Mouse (Mus musculus): ENCODE data around the gene Tcp1. TPM values are rescaled to one million over a fixed set of nuclear protein-coding genes. Genes with fewer than 3 reads are reported as not detected.

Tcp1 gene
- polyA plus RNA-seq (2015; fragmentation: Nextera tagmentation; extraction: Ambion mirVana): 136 TPM in 2 replicates

- Histone ChIP-seq H3K36me3 (replicated peaks; ENCODE audit: insufficient read depth, low read length) (peaks cover 49% of the 10 kb centered on the region), H3K9me3 (ENCODE audit: low read length) (no peaks in the 10 kb centered on the region), H3K27me3 (ENCODE audit: insufficient read depth, low read length) (no peaks in the 10 kb centered on the region), H3K27ac (ENCODE audit: low read depth) (peak within 1 kb of the TSS; percentile 90), H3K4me2 (ENCODE audit: low read depth, low read length) (peak within 1 kb of the TSS; percentile 96), H3K9ac (replicated peaks) (peak within 1 kb of the TSS; percentile 95), H3K4me1 (ENCODE audit: insufficient read depth) (0 out of 2 replicates have a peak, but pooled peaks cover 4% of the 10 kb centered on the region), H3K4me3 (ENCODE audit: low read depth, low read length) (peak within 1 kb of the TSS; percentile 94)
- TF ChIP-seq CTCF (IDR thresholded peaks at IDR 0.05; ENCODE audit: low read depth): no peak
- TF ChIP-seq EP300 (IDR thresholded peaks at IDR 0.05; ENCODE audit: low read depth): no peak; the same call in 1 of the 2 replicates
- peak; percentile 9 for ATAC-seq
- under 1% methylated on average over 18 of the region's 18 CpGs for WGBS (ENCODE audit: insufficient replicate concordance)
- DNase-seq: peak; percentile 49
Observed at GRCm38 (mm10) chr17:12915488-12915880, at the start of gene Tcp1. Gene Tcp1, plus strand, starts transcription at chr17:12915701.

- no peak overlapping the region for H3K9ac ChIP-seq (replicated peaks)
- no peaks in the 10 kb centered on the region for H3K9me3 ChIP-seq (ENCODE audit: low read length)
- H3K4me1 ChIP-seq (ENCODE audit: insufficient read depth): no peaks in the 10 kb centered on the region
- no peak overlapping the region for H3K4me3 ChIP-seq (ENCODE audit: low read depth, low read length)
- H3K4me2 ChIP-seq (ENCODE audit: low read depth, low read length): no peak overlapping the region
- ATAC-seq: no peak
- 74% methylated on average over 10 of the region's 10 CpGs for WGBS (ENCODE audit: insufficient replicate concordance)
- H3K36me3 ChIP-seq (replicated peaks; ENCODE audit: insufficient read depth, low read length): no peaks in the 10 kb centered on the region
- no peak overlapping the region for H3K27ac ChIP-seq (ENCODE audit: low read depth)
- DNase-seq: no peak
- TF ChIP-seq CTCF (IDR thresholded peaks at IDR 0.05; ENCODE audit: low read depth) (no peak), EP300 (IDR thresholded peaks at IDR 0.05; ENCODE audit: low read depth) (no peak)
- 0 out of 2 replicates have a peak, but pooled peaks cover 6% of the 10 kb centered on the region for H3K27me3 ChIP-seq (ENCODE audit: insufficient read depth, low read length)
Observed at GRCm38 (mm10) chr17:12866853-12867252, 48.6 kb upstream of the Tcp1 start.

DNA sequence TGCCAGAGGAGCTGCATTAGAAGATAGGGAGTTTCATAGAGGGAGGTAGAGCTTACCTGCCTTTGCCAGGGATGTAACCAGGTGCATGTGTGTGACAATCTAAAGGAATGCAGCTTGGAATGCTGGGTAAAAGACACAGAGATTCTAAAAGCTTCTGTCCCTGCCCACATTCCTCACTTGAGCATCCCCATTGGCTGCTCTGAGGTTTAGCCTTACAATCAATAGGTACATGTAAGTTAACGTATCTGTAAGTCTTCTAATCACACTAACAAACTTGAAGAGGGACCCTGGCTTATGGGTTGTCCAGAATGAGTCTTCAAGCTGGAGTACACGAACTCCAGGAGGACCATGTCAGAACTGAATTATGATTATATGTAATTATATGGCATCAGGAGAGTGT lies 47.5 kb upstream of the Tcp1 start, which contains the start of gene Mas1:
Gene Mas1, minus strand, starts transcription at position 101 of the 400 bp plus-strand sequence.
- DNase-seq: no peak
- Histone ChIP-seq H3K36me3 (replicated peaks; ENCODE audit: insufficient read depth, low read length) (no peaks in the 10 kb centered on the region), H3K9me3 (ENCODE audit: low read length) (no peaks in the 10 kb centered on the region), H3K9ac (replicated peaks) (no peak within 1 kb of the TSS), H3K27me3 (ENCODE audit: insufficient read depth, low read length) (0 out of 2 replicates have a peak, but pooled peaks cover 13% of the 10 kb centered on the region), H3K27ac (ENCODE audit: low read depth) (no peak within 1 kb of the TSS), H3K4me1 (ENCODE audit: insufficient read depth) (no peaks in the 10 kb centered on the region), H3K4me2 (ENCODE audit: low read depth, low read length) (no peak within 1 kb of the TSS), H3K4me3 (ENCODE audit: low read depth, low read length) (no peak within 1 kb of the TSS)
- TF ChIP-seq CTCF (IDR thresholded peaks at IDR 0.05; ENCODE audit: low read depth) (no peak), EP300 (IDR thresholded peaks at IDR 0.05; ENCODE audit: low read depth) (no peak)
- no peak for ATAC-seq
- 46% methylated on average over 2 of the region's 2 CpGs for WGBS (ENCODE audit: insufficient replicate concordance)

GRCm38 (mm10) chr17:12868640-12869039 lies 46.9 kb upstream of the Tcp1 start:
- no peak overlapping the region for H3K4me2 ChIP-seq (ENCODE audit: low read depth, low read length)
- ATAC-seq (no peak), DNase-seq (no peak)
- TF ChIP-seq CTCF (IDR thresholded peaks at IDR 0.05; ENCODE audit: low read depth) (no peak), EP300 (IDR thresholded peaks at IDR 0.05; ENCODE audit: low read depth) (no peak)
- H3K36me3 ChIP-seq (replicated peaks; ENCODE audit: insufficient read depth, low read length): no peaks in the 10 kb centered on the region
- no peak overlapping the region for H3K4me3 ChIP-seq (ENCODE audit: low read depth, low read length)
- H3K9ac ChIP-seq (replicated peaks): no peak overlapping the region
- no peaks in the 10 kb centered on the region for H3K9me3 ChIP-seq (ENCODE audit: low read length)
- H3K27ac ChIP-seq (ENCODE audit: low read depth): no peak overlapping the region
- WGBS (ENCODE audit: insufficient replicate concordance): 18% methylated on average over 4 of the region's 4 CpGs
- H3K4me1 ChIP-seq (ENCODE audit: insufficient read depth): no peaks in the 10 kb centered on the region
- H3K27me3 ChIP-seq (ENCODE audit: insufficient read depth, low read length): 0 out of 2 replicates have a peak, but pooled peaks cover 13% of the 10 kb centered on the region

GRCm38 (mm10) chr17:12872275-12873028 lies 43.0 kb upstream of the Tcp1 start:
- Histone ChIP-seq H3K4me1 (ENCODE audit: insufficient read depth) (no peaks in the 10 kb centered on the region), H3K27ac (ENCODE audit: low read depth) (no peak overlapping the region), H3K27me3 (ENCODE audit: insufficient read depth, low read length) (0 out of 2 replicates have a peak, but pooled peaks cover 13% of the 10 kb centered on the region), H3K36me3 (replicated peaks; ENCODE audit: insufficient read depth, low read length) (no peaks in the 10 kb centered on the region), H3K4me3 (ENCODE audit: low read depth, low read length) (no peak overlapping the region), H3K4me2 (ENCODE audit: low read depth, low read length) (no peak overlapping the region), H3K9ac (replicated peaks) (no peak overlapping the region), H3K9me3 (ENCODE audit: low read length) (no peaks in the 10 kb centered on the region)
- TF ChIP-seq CTCF (IDR thresholded peaks at IDR 0.05; ENCODE audit: low read depth): no peak
- TF ChIP-seq EP300 (IDR thresholded peaks at IDR 0.05; ENCODE audit: low read depth): no peak
- ATAC-seq: no peak
- DNase-seq: no peak
- WGBS (ENCODE audit: insufficient replicate concordance): 56% methylated on average over 16 of the region's 16 CpGs

DNA sequence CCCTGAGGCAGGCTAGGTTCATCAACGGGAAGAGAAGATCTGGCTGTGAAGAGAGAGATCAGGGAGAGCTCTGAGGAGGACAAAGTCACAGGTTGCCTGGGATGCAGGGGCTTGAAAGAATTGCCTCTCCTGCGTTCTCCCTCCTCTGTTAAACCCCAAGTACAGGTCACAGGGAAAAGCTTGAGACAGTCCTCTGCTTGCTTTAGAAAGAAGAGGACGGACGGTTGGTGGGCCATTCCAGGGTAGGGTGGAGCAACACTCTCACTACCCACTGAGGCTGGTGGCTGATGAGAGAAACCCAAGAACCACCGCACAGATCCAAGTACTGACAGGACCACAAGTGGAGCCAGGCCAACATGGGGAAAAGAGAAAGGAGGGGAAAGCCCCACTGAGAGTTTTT lies 39.8 kb upstream of the Tcp1 start, which contains the start of gene Mrgprh:
Gene Mrgprh, plus strand, starts transcription at position 301 of the 400 bp plus-strand sequence.
- DNase-seq (no peak), ATAC-seq (no peak)
- Histone ChIP-seq H3K4me2 (ENCODE audit: low read depth, low read length) (no peak within 1 kb of the TSS), H3K4me3 (ENCODE audit: low read depth, low read length) (no peak within 1 kb of the TSS), H3K27ac (ENCODE audit: low read depth) (no peak within 1 kb of the TSS), H3K27me3 (ENCODE audit: insufficient read depth, low read length) (peaks cover 18% of the 10 kb centered on the region; the same call in 1 of the 2 replicates), H3K9me3 (ENCODE audit: low read length) (no peaks in the 10 kb centered on the region), H3K4me1 (ENCODE audit: insufficient read depth) (no peaks in the 10 kb centered on the region), H3K9ac (replicated peaks) (no peak within 1 kb of the TSS), H3K36me3 (replicated peaks; ENCODE audit: insufficient read depth, low read length) (no peaks in the 10 kb centered on the region)
- whole genome bisulfite sequencing (ENCODE audit: insufficient replicate concordance): 65% methylated on average over 5 of the region's 5 CpGs
- TF ChIP-seq CTCF (IDR thresholded peaks at IDR 0.05; ENCODE audit: low read depth) (no peak), EP300 (IDR thresholded peaks at IDR 0.05; ENCODE audit: low read depth) (no peak)
